Mouse (Mus musculus): ENCODE data around the gene Foxr1. TPM values are rescaled to one million over a fixed set of nuclear protein-coding genes. Genes with fewer than 3 reads are reported as not detected.

The Foxr1 gene
- polyA plus RNA-seq, 1 experiment, result 0.63 TPM

Other genes starting within 250 kb of the Foxr1 start
- gene Cbl, start 207.1 kb downstream of the Foxr1 start, polyA plus RNA-seq (2012; rRNA removed), result 14.9 and 16.0 TPM in 2 replicates
- not detected in 2 replicates for gene Ccdc153, start 200.5 kb downstream of the Foxr1 start, polyA plus RNA-seq (2012; rRNA removed)
- gene Pdzd3, start 189.7 kb downstream of the Foxr1 start, polyA plus RNA-seq (2012; rRNA removed), result 0.21 and 0.24 TPM in 2 replicates
- gene Nlrx1, start 172.5 kb downstream of the Foxr1 start, polyA plus RNA-seq (2012; rRNA removed), result 9.6 and 13.0 TPM in 2 replicates
- gene Abcg4, start 152.5 kb downstream of the Foxr1 start, polyA plus RNA-seq (2012; rRNA removed), result 7.6 and 8.9 TPM in 2 replicates
- gene Hinfp, start 135.5 kb downstream of the Foxr1 start, polyA plus RNA-seq (2012; rRNA removed), result 20.2 and 22.7 TPM in 2 replicates
- gene C2cd2l, start 120.9 kb downstream of the Foxr1 start, polyA plus RNA-seq (2012; rRNA removed), result 30.5 and 31.4 TPM in 2 replicates
- 24.7 and 25.8 TPM in 2 replicates for gene Dpagt1, start 115.1 kb downstream of the Foxr1 start, polyA plus RNA-seq (2012; rRNA removed)
- 19.8 and 22.1 TPM in 2 replicates for gene H2afx, start 106.4 kb downstream of the Foxr1 start, polyA plus RNA-seq (2012; rRNA removed)
- 34.4 and 40.7 TPM in 2 replicates for gene Hmbs, start 96.9 kb downstream of the Foxr1 start, polyA plus RNA-seq (2012; rRNA removed)
- gene Vps11, start 79.5 kb downstream of the Foxr1 start, polyA plus RNA-seq (2012; rRNA removed), result 22.0 and 26.8 TPM in 2 replicates
- 34.4 and 35.3 TPM in 2 replicates for gene Hyou1, start 61.6 kb downstream of the Foxr1 start, polyA plus RNA-seq (2012; rRNA removed)
- gene Slc37a4, start 44.3 kb downstream of the Foxr1 start, polyA plus RNA-seq (2012; rRNA removed), result 20.0 and 22.2 TPM in 2 replicates
- 1,336 and 1,393 TPM in 2 replicates for gene Rps25, start 34.0 kb downstream of the Foxr1 start, polyA plus RNA-seq (2012; rRNA removed)
- 55.6 and 68.6 TPM in 2 replicates for gene Trappc4, start 33.5 kb downstream of the Foxr1 start, polyA plus RNA-seq (2012; rRNA removed)
- 33.7 and 47.1 TPM in 2 replicates for gene Ccdc84, start 22.6 kb downstream of the Foxr1 start, polyA plus RNA-seq (2012; rRNA removed)
- gene Upk2, start 13.8 kb upstream of the Foxr1 start, polyA plus RNA-seq (2012; rRNA removed), result 788 and 1,023 TPM in 2 replicates
- 11.1 and 29.7 TPM in 2 replicates for gene Bcl9l, start 41.7 kb upstream of the Foxr1 start, polyA plus RNA-seq (2012; rRNA removed)
- 0.11 and 0.16 TPM in 2 replicates for gene Cxcr5, start 120.7 kb upstream of the Foxr1 start, polyA plus RNA-seq (2012; rRNA removed)
- gene Ddx6, start 163.8 kb upstream of the Foxr1 start, polyA plus RNA-seq (2012; rRNA removed), result 28.2 and 47.5 TPM in 2 replicates
- gene Treh, start 232.1 kb upstream of the Foxr1 start, polyA plus RNA-seq (2012; rRNA removed), result not detected in 2 replicates